Mouse (Mus musculus): ENCODE measurements at regions not wholly inside any gene's neighbourhood (a gene's known extent, or its start where the extent isn't known, plus 50 kb on each side); places are given as distances from the start of the nearest gene placed in this dataset.

DNA sequence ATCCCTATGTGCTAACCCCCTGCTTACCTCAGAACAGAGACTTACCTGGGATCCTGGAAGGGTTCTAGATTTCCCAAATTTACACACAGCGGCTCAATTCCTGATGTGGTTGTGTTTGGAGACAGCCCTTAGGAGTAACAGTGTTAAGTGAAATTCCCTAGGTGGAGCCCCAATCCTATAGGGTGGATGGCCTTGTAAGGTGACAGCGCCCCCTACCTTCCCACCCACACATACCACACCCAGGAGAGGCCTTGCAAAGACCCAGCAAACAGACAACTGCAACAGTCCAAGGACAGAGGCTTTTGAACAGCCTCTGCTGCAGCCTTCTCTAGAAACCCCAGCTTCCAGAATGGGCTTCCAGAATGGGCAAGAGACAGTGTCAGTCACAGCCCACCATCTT lies 421.8 kb downstream of the Matn1 start:
- no peak for ATAC-seq
- Histone ChIP-seq H3K9ac (no peak overlapping the region), H3K27me3 (replicated peaks) (no peaks in the 10 kb centered on the region), H3K4me1 (no peaks in the 10 kb centered on the region), H3K9me3 (replicated peaks) (no peaks in the 10 kb centered on the region), H3K4me2 (no peak overlapping the region), H3K27ac (no peak overlapping the region), H3K36me3 (no peaks in the 10 kb centered on the region), H3K4me3 (no peak overlapping the region)
- WGBS (ENCODE audit: insufficient replicate concordance) = 40% methylated on average over 2 of the region's 2 CpGs

- WGBS (ENCODE audit: insufficient replicate concordance) = 67% methylated on average over 1 of the region's 1 CpGs
- no peak for ATAC-seq
- no peaks in the 10 kb centered on the region for H3K9me3 ChIP-seq (replicated peaks)
Observed at GRCm38 (mm10) chr4:131366656-131367055, 422.5 kb downstream of the Matn1 start.

DNA sequence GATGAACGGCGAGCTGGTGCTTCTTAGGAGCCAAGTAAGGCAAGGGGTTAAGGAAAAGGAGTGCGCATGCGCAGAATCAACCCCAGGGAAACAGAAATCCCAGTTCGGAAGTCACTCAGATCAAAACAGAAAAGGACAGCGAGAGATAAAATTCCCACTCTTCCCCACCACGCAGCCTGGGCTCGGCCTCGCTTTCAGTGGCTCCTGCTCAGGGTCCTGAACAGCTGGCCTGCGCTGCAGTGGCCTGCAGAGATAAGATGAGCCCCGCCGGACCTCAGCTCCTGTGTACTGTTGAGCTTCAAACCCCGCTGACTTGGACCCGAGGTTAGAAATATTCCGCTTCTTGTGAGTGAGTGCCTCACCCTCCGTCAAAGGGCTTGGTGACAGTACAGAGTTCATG lies 428.3 kb downstream of the Matn1 start:
- Histone ChIP-seq H3K4me2 (no peak overlapping the region), H3K9ac (no peak overlapping the region), H3K4me3 (no peak overlapping the region), H3K27ac (no peak overlapping the region), H3K9me3 (replicated peaks) (no peaks in the 10 kb centered on the region), H3K27me3 (replicated peaks) (no peaks in the 10 kb centered on the region), H3K36me3 (no peaks in the 10 kb centered on the region), H3K4me1 (no peaks in the 10 kb centered on the region)
- WGBS (ENCODE audit: insufficient replicate concordance) = 36% methylated on average over 16 of the region's 16 CpGs
- ATAC-seq = no peak

More at GRCm38 (mm10) chr4:131366656-131367055, 422.5 kb downstream of the Matn1 start:
- no peak overlapping the region for H3K4me2 ChIP-seq
- H3K27ac ChIP-seq = no peak overlapping the region
- no peaks in the 10 kb centered on the region for H3K36me3 ChIP-seq
- H3K4me1 ChIP-seq = no peaks in the 10 kb centered on the region
- no peaks in the 10 kb centered on the region for H3K27me3 ChIP-seq (replicated peaks)
- no peak overlapping the region for H3K4me3 ChIP-seq
- H3K9ac ChIP-seq = no peak overlapping the region

GRCm38 (mm10) chr4:131373172-131373571 lies 429.0 kb downstream of the Matn1 start:
- no peak overlapping the region for H3K9ac ChIP-seq
- no peaks in the 10 kb centered on the region for H3K4me1 ChIP-seq
- H3K27ac ChIP-seq = no peak overlapping the region
- no peaks in the 10 kb centered on the region for H3K9me3 ChIP-seq (replicated peaks)
- WGBS (ENCODE audit: insufficient replicate concordance) = 67% methylated on average over 3 of the region's 3 CpGs
- no peak overlapping the region for H3K4me2 ChIP-seq
- ATAC-seq = no peak
- H3K36me3 ChIP-seq = no peaks in the 10 kb centered on the region
- no peaks in the 10 kb centered on the region for H3K27me3 ChIP-seq (replicated peaks)
- H3K4me3 ChIP-seq = no peak overlapping the region

DNA sequence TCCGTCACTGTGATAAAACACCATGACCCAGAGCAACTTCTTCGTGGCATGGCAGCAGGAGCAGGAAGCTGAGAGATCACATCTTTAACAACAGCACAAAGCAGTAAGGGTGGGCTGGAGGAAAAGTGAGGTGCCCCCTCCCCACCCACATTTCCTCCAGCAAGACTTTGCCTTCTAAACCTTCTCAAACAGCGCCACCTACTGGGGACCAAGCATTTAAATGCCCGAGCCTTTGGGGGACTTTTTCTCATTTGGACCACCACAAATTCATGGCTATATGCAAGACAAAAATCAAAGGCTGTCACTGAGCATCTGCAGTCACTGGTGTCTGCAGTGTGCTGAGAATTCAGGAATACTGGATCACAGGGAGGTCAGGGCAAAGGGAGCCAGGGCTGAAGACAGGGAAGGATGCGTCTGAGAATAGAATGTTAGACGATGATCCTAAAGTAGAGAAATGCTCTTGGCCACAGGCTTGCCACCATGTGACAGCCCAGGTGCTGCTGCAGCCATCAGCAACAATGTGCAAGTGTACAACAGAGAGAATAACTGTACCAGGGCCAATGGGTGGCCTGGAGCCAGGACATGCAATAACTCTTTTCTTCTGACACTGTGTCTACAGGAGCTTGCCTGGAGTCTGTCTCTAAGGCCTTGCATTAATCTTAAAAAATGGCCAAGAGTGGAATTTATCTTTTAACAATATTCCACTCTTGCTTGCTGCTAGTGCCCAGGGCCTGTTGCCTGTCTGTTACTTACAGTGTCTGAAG lies 430.5 kb downstream of the Matn1 start:
- Histone ChIP-seq H3K9ac (no peak overlapping the region), H3K36me3 (no peaks in the 10 kb centered on the region), H3K4me2 (no peak overlapping the region), H3K4me1 (no peaks in the 10 kb centered on the region), H3K27ac (no peak overlapping the region), H3K9me3 (replicated peaks) (no peaks in the 10 kb centered on the region), H3K4me3 (no peak overlapping the region), H3K27me3 (replicated peaks) (no peaks in the 10 kb centered on the region)
- ATAC-seq = no peak
- WGBS (ENCODE audit: insufficient replicate concordance) = 74% methylated on average over 6 of the region's 6 CpGs

DNA sequence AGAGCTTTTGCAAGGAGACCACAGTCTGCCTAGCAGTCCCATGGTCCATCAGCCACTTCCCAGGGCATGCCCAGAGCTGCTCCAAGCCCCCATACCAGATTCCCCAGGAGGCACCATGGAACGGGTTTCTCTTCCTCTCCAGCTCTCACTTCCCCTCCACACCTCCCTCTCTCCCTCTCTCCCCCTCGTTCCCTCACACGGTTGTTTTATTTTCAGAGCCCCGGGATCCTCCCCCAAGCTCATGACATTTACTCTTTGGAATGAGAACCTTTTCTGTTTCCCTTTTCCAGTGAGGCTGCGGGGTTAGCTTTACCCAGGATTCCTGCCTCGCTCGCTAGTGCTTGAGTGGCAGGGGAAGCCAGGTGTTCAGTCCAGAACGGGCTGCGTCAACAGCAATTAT lies 436.9 kb downstream of the Matn1 start:
- no peaks in the 10 kb centered on the region for H3K36me3 ChIP-seq
- no peak for ATAC-seq
- H3K27me3 ChIP-seq (replicated peaks) = no peaks in the 10 kb centered on the region
- H3K4me1 ChIP-seq = no peaks in the 10 kb centered on the region
- no peaks in the 10 kb centered on the region for H3K9me3 ChIP-seq (replicated peaks)
- no peak overlapping the region for H3K4me3 ChIP-seq
- WGBS (ENCODE audit: insufficient replicate concordance) = 59% methylated on average over 9 of the region's 9 CpGs
- no peak overlapping the region for H3K4me2 ChIP-seq
- no peak overlapping the region for H3K27ac ChIP-seq
- H3K9ac ChIP-seq = no peak overlapping the region

DNA sequence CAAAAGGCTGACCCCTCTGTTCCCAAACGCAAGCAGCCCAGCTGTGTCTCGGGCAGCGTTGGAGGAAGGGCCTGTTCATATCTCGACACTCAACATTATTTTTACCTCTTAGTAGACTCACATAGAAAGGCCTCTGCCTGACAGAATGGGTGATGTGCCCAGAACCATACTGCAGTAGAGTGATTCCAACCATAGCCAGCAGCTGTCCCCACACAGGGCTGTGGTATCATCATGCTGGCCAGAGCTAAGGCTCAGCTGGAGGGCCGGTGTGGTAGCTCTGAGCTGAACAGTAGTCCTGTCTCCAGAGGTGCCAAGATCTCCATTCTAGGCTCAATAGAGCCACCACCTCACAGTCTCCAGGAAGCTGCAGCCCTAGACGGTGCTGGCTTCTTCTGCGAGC lies 437.3 kb downstream of the Matn1 start:
- Histone ChIP-seq H3K9me3 (replicated peaks) (no peaks in the 10 kb centered on the region), H3K27me3 (replicated peaks) (no peaks in the 10 kb centered on the region), H3K4me1 (no peaks in the 10 kb centered on the region), H3K4me3 (no peak overlapping the region), H3K36me3 (no peaks in the 10 kb centered on the region), H3K4me2 (no peak overlapping the region), H3K27ac (no peak overlapping the region), H3K9ac (no peak overlapping the region)
- no peak for ATAC-seq
- WGBS (ENCODE audit: insufficient replicate concordance) = 68% methylated on average over 7 of the region's 7 CpGs

DNA sequence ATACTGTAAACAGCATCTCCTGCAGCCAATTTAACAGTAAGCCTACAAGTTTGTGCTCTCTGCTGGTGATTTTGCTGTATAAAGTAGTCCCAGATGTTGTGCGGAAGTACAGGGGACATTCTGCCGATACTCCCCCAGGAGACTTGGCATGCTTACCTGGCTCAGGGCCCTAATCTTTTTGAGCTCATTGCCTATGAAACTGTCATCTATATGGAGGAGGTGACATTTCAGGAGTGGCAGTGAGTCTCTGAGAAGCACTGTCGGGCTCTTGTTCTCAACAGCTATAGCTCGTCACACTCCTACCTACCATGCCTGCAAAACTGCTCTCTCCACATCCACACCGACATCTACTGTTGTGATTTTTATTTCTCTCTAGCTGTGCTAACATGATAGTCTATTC lies 439.7 kb downstream of the Matn1 start:
- Histone ChIP-seq H3K27ac (no peak overlapping the region), H3K4me1 (no peaks in the 10 kb centered on the region), H3K9me3 (replicated peaks) (0 out of 2 replicates have a peak, but pooled peaks cover 4% of the 10 kb centered on the region), H3K27me3 (replicated peaks) (no peaks in the 10 kb centered on the region), H3K4me3 (no peak overlapping the region), H3K9ac (no peak overlapping the region), H3K36me3 (no peaks in the 10 kb centered on the region), H3K4me2 (no peak overlapping the region)
- 66% methylated on average over 5 of the region's 5 CpGs for WGBS (ENCODE audit: insufficient replicate concordance)
- ATAC-seq = no peak

- H3K4me1 ChIP-seq = no peaks in the 10 kb centered on the region
- H3K4me3 ChIP-seq = no peak overlapping the region
- WGBS (ENCODE audit: insufficient replicate concordance) = 73% methylated on average over 10 of the region's 10 CpGs
- H3K9me3 ChIP-seq (replicated peaks) = 0 out of 2 replicates have a peak, but pooled peaks cover 4% of the 10 kb centered on the region
- no peaks in the 10 kb centered on the region for H3K27me3 ChIP-seq (replicated peaks)
- ATAC-seq = no peak
- no peak overlapping the region for H3K4me2 ChIP-seq
- no peak overlapping the region for H3K27ac ChIP-seq
- no peaks in the 10 kb centered on the region for H3K36me3 ChIP-seq
- no peak overlapping the region for H3K9ac ChIP-seq
Observed at GRCm38 (mm10) chr4:131386961-131387360, 442.8 kb downstream of the Matn1 start.

DNA sequence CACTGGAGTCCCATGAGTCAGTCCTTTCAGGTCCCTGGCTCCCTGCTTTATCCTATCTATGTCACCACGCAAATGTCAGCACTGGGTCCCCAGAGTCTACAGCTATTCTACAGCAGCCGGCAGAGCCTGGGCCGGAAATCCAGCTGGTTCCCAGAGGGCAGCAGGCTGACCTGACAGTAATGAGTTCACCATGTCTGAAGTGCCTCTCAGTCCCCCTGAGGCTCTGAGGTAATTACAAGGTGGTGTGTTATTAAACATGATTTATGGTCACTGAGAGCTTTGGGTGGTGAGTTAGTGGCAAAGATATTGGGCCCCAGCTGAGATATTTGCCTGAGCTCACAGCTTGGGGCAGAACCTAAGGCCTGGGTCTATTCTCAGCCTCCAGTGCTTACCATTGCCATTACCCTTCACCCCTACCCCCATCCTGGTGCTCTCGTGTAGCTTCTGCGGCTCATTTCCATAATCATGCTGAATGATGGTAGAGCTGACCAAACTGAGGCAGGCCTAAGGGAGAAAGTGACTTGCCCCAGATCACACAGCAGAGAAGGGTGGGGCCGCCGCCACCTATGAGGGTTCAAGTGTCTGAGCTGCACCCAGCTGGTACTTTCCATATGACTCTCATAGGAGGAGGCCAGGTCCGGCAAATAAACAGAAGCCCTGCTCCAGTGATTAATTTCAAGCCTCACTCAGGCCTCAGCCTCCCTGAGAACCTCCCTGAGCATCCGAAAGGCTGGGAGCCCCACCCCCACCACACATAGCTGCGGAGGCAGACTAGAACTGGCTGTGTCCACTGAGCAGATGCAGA lies 446.8 kb downstream of the Ptpru start:
- no peaks in the 10 kb centered on the region for H3K36me3 ChIP-seq
- H3K9me3 ChIP-seq (replicated peaks) = 0 out of 2 replicates have a peak, but pooled peaks cover 4% of the 10 kb centered on the region
- H3K4me2 ChIP-seq = no peak overlapping the region
- H3K4me3 ChIP-seq = no peak overlapping the region
- WGBS (ENCODE audit: insufficient replicate concordance) = 64% methylated on average over 10 of the region's 10 CpGs
- no peak for ATAC-seq
- H3K4me1 ChIP-seq = no peaks in the 10 kb centered on the region
- no peak overlapping the region for H3K27ac ChIP-seq
- H3K9ac ChIP-seq = no peak overlapping the region
- H3K27me3 ChIP-seq (replicated peaks) = no peaks in the 10 kb centered on the region; the same call in 1 of the 2 replicates

DNA sequence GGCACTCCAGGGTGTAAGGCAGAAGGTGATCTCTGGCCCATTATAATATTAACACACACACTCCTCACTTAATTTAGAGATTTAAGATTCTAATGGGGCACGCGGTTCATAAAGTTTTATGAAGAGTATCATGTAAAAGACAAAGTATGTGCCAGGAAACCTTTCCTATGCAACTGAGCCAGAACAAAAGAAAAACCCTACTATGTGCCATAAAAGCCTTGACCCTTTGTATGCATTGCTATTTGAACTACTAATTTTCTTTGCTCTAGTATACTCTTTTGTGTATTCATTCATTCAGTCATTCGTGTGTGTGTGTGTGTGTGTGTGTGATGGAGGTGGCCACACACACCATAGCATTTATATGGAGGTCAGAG lies 446.2 kb downstream of the Ptpru start:
- Histone ChIP-seq H3K27me3 (replicated peaks) (no peaks in the 10 kb centered on the region; the same call in 1 of the 2 replicates), H3K9me3 (replicated peaks) (0 out of 2 replicates have a peak, but pooled peaks cover 4% of the 10 kb centered on the region), H3K36me3 (no peaks in the 10 kb centered on the region), H3K4me2 (no peak overlapping the region), H3K9ac (no peak overlapping the region), H3K4me3 (no peak overlapping the region), H3K27ac (no peak overlapping the region), H3K4me1 (no peaks in the 10 kb centered on the region)
- ATAC-seq = no peak
- 70% methylated on average over 3 of the region's 3 CpGs for WGBS (ENCODE audit: insufficient replicate concordance)

- Histone ChIP-seq H3K27me3 (replicated peaks) (no peaks in the 10 kb centered on the region; the same call in 1 of the 2 replicates), H3K9me3 (replicated peaks) (0 out of 2 replicates have a peak, but pooled peaks cover under 1% of the 10 kb centered on the region), H3K4me1 (no peaks in the 10 kb centered on the region), H3K4me3 (no peak overlapping the region), H3K27ac (no peak overlapping the region), H3K4me2 (no peak overlapping the region), H3K36me3 (no peaks in the 10 kb centered on the region), H3K9ac (no peak overlapping the region)
- ATAC-seq = no peak
- WGBS (ENCODE audit: insufficient replicate concordance) = 61% methylated on average over 3 of the region's 3 CpGs
Observed at GRCm38 (mm10) chr4:131392478-131392877, 445.6 kb downstream of the Ptpru start.
